Mouse (Mus musculus) liver, adult 2 months (tissue): Measurements from ENCODE around the gene Fasl. TPM values are rescaled to one million over a fixed set of nuclear protein-coding genes. Genes with fewer than 3 reads are reported as not detected.

Source experiments
- DNase-seq: peaks from one replicate; pipeline ENCODE4 v3.0.0-alpha.2; 2011; ENCODE audit warnings: low read depth, low spot score; ENCODE audit errors: extremely low read depth
- H3K27ac ChIP-seq: fragments of 200-500 bp; replicated peaks from 2 replicates; pipeline ENCODE4 v1.5.1; 2012; ENCODE audit warnings: low read depth, mild to moderate bottlenecking, control low read depth, inconsistent platforms, low read length; ENCODE audit not compliant: insufficient read depth
- H3K27me3 ChIP-seq: fragments of 200-500 bp; 2 replicates; pipeline ENCODE4 v1.6.1; 2012; ENCODE audit warnings: mild to moderate bottlenecking, moderate library complexity, low read length, inconsistent platforms; ENCODE audit not compliant: control insufficient read depth, insufficient read depth
- H3K36me3 ChIP-seq: fragments of 200-500 bp; 2 replicates; pipeline ENCODE4 v1.6.1; 2012; ENCODE audit warnings: low read length, inconsistent platforms; ENCODE audit not compliant: control insufficient read depth, insufficient read depth
- H3K4me1 ChIP-seq: fragments of 200-500 bp; 2 replicates; pipeline ENCODE4 v1.6.1; 2011; ENCODE audit warnings: low read length; ENCODE audit not compliant: control insufficient read depth, insufficient read depth
- H3K4me3 ChIP-seq: fragments of 200-500 bp; 2 replicates; pipeline ENCODE4 v1.5.1; 2011; ENCODE audit warnings: low read depth, mild to moderate bottlenecking, control low read depth, low read length, moderate library complexity; ENCODE audit not compliant: insufficient read depth
- H3K79me2 ChIP-seq: fragments of 200-500 bp; 2 replicates; pipeline ENCODE4 v1.6.1; 2012; ENCODE audit warnings: inconsistent platforms, mild to moderate bottlenecking, low read length, moderate library complexity; ENCODE audit not compliant: control insufficient read depth, insufficient read depth
- H3K9ac ChIP-seq: fragments of 200-500 bp; 2 replicates; pipeline ENCODE4 v1.6.1; 2012; ENCODE audit warnings: low read depth, mild to moderate bottlenecking, control low read depth, inconsistent platforms, low read length
- CTCF ChIP-seq: fragments of 200-500 bp; IDR thresholded peaks from 2 replicates; pipeline ENCODE4 v1.5.1; 2011; ENCODE audit warnings: low read depth, low read length, control low read depth
- POLR2A ChIP-seq: fragments of 200-500 bp; IDR thresholded peaks from 2 replicates; pipeline ENCODE4 v1.6.1; 2011; ENCODE audit warnings: low read length, control low read depth; ENCODE audit not compliant: insufficient read depth; ENCODE audit errors: extremely low read depth
- WGBS: fragments of 180-500 bp; shearing (Covaris S2); methylation state at CpG from one replicate; pipeline ENCODE4 v1.1.7; 2018; 5-methylcytosine and 5-hydroxymethylcytosine counted together
- polyA plus RNA-seq: library from polyadenylated mRNA; depleted of rRNA; stranded (reverse); fragments of >200 nt; gene quantifications from 2 replicates; pipeline ENCODE4 v1.2.3, GENCODE M21; 2012
- total RNA-seq: library from RNA; depleted of rRNA; stranded (reverse); fragments of >200 nt; gene quantifications from 2 replicates; pipeline ENCODE4 v1.2.3, GENCODE M21; 2014

Fasl gene
- total and polyA plus RNA-seq, 2 experiments: 0.12 to 0.28 TPM

DNA sequence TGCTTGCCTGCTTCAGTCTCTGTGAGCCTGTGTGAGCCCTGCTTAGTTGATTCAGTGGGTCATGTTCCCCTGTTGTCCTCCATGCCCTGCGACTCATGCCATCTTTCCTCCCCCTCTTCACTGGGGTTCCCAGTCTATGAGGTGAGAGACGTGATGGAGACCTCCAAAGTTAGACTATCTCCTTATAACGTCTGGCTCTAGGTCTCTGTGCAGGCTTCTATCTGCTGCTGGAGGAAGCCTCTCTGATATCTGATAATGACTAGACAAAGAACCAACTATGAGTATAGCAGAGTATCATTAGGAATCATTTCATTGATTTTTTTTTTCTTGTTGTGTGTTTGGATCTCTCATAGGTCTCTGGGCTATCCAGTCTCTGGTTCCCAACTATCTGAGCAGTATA is 31.7 kb downstream of the Fasl start:
- H3K27ac ChIP-seq: no peak overlapping the region
- TF ChIP-seq POLR2A (no peak), CTCF (no peak)

DNA sequence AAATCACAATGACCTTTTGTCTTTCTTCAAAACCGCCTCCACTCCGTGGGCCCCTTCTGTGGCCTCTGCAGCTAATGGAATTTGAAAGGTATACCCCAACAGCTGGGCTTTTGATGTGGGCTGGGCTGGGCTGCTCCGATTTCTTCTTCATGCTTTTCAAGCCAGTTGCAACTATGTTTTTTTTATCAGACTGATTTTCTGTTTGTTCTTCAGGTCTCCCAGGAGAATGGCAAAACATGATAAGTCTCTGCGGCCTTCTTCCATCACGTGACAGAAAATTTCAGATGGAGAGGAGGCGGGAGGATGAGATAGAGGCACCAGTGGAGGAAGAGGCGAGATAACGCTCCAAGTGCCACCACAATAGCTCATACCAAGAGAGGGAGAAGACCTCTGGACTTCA is 37.0 kb downstream of the Fasl start:
- Histone ChIP-seq H3K9ac (no peak overlapping the region), H3K27ac (no peak overlapping the region), H3K4me3 (no peak overlapping the region), H3K36me3 (no peaks in the 10 kb centered on the region), H3K27me3 (no peaks in the 10 kb centered on the region), H3K79me2 (no peaks in the 10 kb centered on the region), H3K4me1 (no peaks in the 10 kb centered on the region; the same call in 1 of the 2 replicates)
- DNase-seq: no peak
- WGBS: 64% methylated on average over 8 of the region's 8 CpGs
- TF ChIP-seq POLR2A (no peak), CTCF (no peak)

More for the DNA sequence above, 31.7 kb downstream of the Fasl start:
- H3K27me3 ChIP-seq: no peaks in the 10 kb centered on the region
- H3K4me1 ChIP-seq: no peaks in the 10 kb centered on the region
- H3K79me2 ChIP-seq: no peaks in the 10 kb centered on the region
- H3K36me3 ChIP-seq: no peaks in the 10 kb centered on the region
- no peak overlapping the region for H3K4me3 ChIP-seq
- no peak overlapping the region for H3K9ac ChIP-seq
- no peak for DNase-seq
- 81% methylated on average over 3 of the region's 3 CpGs for WGBS

DNA sequence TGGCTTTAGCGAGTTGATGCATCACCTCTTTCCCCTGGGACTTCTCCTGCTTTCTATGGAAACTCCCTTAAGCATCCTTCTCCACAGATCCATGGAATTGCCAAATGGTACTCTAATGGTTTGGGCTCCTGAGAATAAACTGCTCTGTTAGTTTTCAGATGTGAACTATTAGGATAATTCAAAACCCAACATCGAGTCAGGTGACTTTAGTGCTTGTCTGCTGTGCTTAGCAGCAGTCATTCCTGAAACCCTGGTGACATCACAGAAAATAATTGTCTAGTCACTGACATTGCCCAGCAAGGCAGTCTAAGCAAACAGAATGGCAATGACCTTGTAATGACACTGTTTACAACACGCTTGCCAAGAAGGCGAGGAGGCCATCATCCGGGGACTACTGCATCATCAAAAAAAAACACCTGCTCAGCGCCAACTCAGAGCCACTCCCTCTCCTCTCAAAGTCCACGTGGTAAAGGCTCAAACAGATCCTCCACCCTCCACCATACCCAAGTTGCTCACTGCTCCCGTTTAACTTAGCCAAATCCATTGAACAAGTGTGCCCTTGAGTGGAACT is 37.7 kb downstream of the Fasl start:
- H3K27ac ChIP-seq: no peak overlapping the region
- no peaks in the 10 kb centered on the region for H3K36me3 ChIP-seq
- TF ChIP-seq CTCF: no peak
- TF ChIP-seq POLR2A: no peak
- H3K9ac ChIP-seq: no peak overlapping the region
- H3K4me3 ChIP-seq: no peak overlapping the region
- DNase-seq: peak; percentile 82
- no peaks in the 10 kb centered on the region; the same call in 1 of the 2 replicates for H3K4me1 ChIP-seq
- H3K79me2 ChIP-seq: no peaks in the 10 kb centered on the region
- H3K27me3 ChIP-seq: no peaks in the 10 kb centered on the region
- 32% methylated on average over 8 of the region's 8 CpGs for WGBS

DNA sequence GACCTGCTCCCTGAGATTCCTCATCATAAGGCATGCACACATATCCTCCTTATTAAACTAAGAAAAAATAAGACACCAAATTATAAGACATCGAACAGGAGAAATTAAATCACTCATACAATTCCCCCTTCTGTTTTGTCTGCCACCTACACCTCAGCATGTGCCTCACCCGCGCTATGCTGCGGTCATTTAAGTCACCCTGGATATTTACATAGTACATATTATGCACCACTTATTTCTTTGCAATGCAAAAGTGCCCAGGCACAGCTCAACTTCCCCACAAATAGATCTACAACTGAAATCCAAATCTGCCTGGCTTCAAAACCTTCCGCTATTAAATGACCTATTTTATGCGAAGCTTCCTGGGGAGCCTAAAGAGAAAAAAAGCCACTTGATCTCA is 39.6 kb downstream of the Fasl start:
- Histone ChIP-seq H3K27ac (no peak overlapping the region), H3K79me2 (no peaks in the 10 kb centered on the region), H3K4me3 (no peak overlapping the region), H3K4me1 (no peaks in the 10 kb centered on the region; the same call in 1 of the 2 replicates), H3K9ac (no peak overlapping the region), H3K36me3 (no peaks in the 10 kb centered on the region), H3K27me3 (no peaks in the 10 kb centered on the region)
- WGBS: 89% methylated on average over 6 of the region's 6 CpGs
- DNase-seq: no peak
- TF ChIP-seq CTCF: no peak
- TF ChIP-seq POLR2A: no peak

DNA sequence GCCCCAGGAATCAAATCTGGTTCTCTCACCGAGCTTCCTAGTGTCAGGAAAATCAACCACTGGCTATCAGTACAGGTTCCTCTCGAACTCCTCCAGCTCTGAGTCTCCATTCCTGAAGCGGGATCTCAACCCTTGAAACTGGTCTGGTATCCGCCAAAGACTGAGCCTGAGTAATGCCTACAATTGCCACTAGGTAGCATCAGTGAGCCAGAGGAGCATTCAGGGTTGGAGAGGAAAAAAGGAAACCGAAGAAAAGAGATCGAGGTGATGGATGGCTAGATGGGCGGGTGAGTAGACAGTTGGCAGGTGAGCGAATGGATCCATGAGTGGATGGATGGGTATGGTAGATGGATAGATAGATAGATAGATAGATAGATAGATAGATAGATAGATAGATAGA is 40.2 kb downstream of the Fasl start:
- no peak overlapping the region for H3K9ac ChIP-seq
- TF ChIP-seq CTCF (peak; percentile 60), POLR2A (no peak)
- no peak overlapping the region for H3K27ac ChIP-seq
- no peaks in the 10 kb centered on the region for H3K36me3 ChIP-seq
- peak; percentile 26 for DNase-seq
- H3K4me3 ChIP-seq: no peak overlapping the region
- 26% methylated on average over 8 of the region's 8 CpGs for WGBS
- H3K79me2 ChIP-seq: no peaks in the 10 kb centered on the region
- H3K4me1 ChIP-seq: no peaks in the 10 kb centered on the region; the same call in 1 of the 2 replicates
- H3K27me3 ChIP-seq: no peaks in the 10 kb centered on the region

DNA sequence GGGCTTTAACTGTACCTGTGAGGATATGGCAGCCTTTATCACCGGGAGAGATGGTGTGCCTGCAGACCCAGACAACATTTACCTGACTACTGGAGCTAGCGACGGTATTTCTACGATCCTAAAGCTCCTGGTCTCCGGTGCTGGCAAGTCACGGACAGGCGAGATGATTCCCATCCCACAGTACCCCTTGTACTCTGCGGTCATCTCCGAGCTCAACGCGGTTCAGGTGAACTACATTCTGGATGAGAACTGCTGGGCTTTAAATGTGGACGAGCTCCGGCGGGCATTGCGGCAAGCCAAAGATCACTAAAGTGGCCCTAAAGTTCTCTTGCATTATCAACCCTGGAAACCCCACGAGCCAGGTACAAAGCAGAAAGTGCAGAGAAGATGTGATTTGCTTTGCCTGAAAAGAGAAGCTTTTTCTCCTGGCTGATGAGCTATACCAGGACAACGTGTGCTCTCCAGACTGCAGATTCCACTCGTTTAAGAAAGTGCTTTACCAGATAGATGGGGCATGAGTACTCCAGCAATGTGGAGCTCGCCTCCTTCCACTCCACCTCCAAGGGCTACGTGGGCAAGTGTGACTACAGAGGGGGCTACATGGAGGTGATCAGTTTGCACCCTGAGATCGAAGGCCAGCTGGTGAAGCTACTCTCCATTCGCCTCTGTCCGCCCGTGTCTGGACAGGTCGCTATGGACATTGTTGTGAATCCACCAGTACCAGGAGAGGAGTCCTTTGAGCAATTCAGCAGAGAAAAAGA is 41.6 kb downstream of the Fasl start:
- Histone ChIP-seq H3K36me3 (no peaks in the 10 kb centered on the region), H3K79me2 (no peaks in the 10 kb centered on the region), H3K4me3 (no peak overlapping the region), H3K9ac (no peak overlapping the region), H3K27me3 (no peaks in the 10 kb centered on the region), H3K27ac (no peak overlapping the region), H3K4me1 (no peaks in the 10 kb centered on the region; the same call in 1 of the 2 replicates)
- 81% methylated on average over 25 of the region's 25 CpGs for WGBS
- no peak for DNase-seq
- TF ChIP-seq CTCF (no peak), POLR2A (no peak)
